Mouse (Mus musculus) embryonic facial prominence, embryonic 10.5 days (tissue): ENCODE measurements around the gene Pigp. TPM values are rescaled to one million over a fixed set of nuclear protein-coding genes. Genes with fewer than 3 reads are reported as not detected.
"Not testable (repeated sequence)": the region's sequence is repeated elsewhere in the genome, so short reads cannot be mapped to it uniquely, and the experiment has no call there.

ENCODE experiments used
- DNase-seq: peaks from one replicate; pipeline ENCODE4 v3.0.0-alpha.2; 2017; ENCODE audit warnings: low spot score
- H3K27ac ChIP-seq: fragments of 300-500 bp; sonication (generic); replicated peaks from 2 replicates; pipeline ENCODE4 v1.5.1; 2016; ENCODE audit warnings: mild to moderate bottlenecking
- H3K27me3 ChIP-seq: fragments of 300-500 bp; sonication (generic); replicated peaks from 2 replicates; pipeline ENCODE4 v1.6.1; 2016; ENCODE audit warnings: low read depth, mild to moderate bottlenecking; ENCODE audit not compliant: poor library complexity, severe bottlenecking
- H3K36me3 ChIP-seq: fragments of 300-500 bp; sonication (generic); replicated peaks from 2 replicates; pipeline ENCODE4 v1.6.1; 2016; ENCODE audit warnings: mild to moderate bottlenecking, moderate library complexity
- H3K4me1 ChIP-seq: fragments of 300-500 bp; sonication (generic); 2 replicates; pipeline ENCODE4 v1.6.1; 2016
- H3K4me3 ChIP-seq: fragments of 300-500 bp; sonication (generic); 2 replicates; pipeline ENCODE4 v1.5.1; 2016; ENCODE audit warnings: mild to moderate bottlenecking, moderate library complexity
- H3K9me3 ChIP-seq: fragments of 300-500 bp; sonication (generic); 2 replicates; pipeline ENCODE4 v1.6.1; 2016; ENCODE audit warnings: mild to moderate bottlenecking
- WGBS: fragments of 180-500 bp; shearing (Covaris S2); methylation state at CpG from one replicate; pipeline ENCODE4 v1.1.7; 2016; 5-methylcytosine and 5-hydroxymethylcytosine counted together
- polyA plus RNA-seq: library from polyadenylated mRNA; unstranded; fragments of >200 nt; fragmentation: Nextera tagmentation; extraction: Ambion mirVana; gene quantifications from 2 replicates; pipeline ENCODE4 v1.2.1, GENCODE M21; 2016

Pigp gene
- polyA plus RNA-seq, 1 experiment from 2014 or later: 77.9 TPM

GRCm38 (mm10) chr16:94354450-94354849, 17.2 kb downstream of the Pigp start:
- no peaks in the 10 kb centered on the region for H3K9me3 ChIP-seq
- no peak overlapping the region for H3K4me3 ChIP-seq
- no peak overlapping the region for H3K27ac ChIP-seq
- no peaks in the 10 kb centered on the region for H3K36me3 ChIP-seq
- H3K4me1 ChIP-seq: peaks cover 29% of the 10 kb centered on the region
- H3K27me3 ChIP-seq: no peaks in the 10 kb centered on the region
- DNase-seq: peak; percentile 45
- 56% methylated on average over 9 of the region's 9 CpGs for WGBS

GRCm38 (mm10) chr16:94350287-94350677, 21.4 kb downstream of the Pigp start:
- Histone ChIP-seq H3K36me3 (no peaks in the 10 kb centered on the region), H3K4me1 (peaks cover 20% of the 10 kb centered on the region), H3K27me3 (no peaks in the 10 kb centered on the region), H3K27ac (no peak overlapping the region), H3K4me3 (no peak overlapping the region), H3K9me3 (no peaks in the 10 kb centered on the region)
- DNase-seq: no peak
- whole genome bisulfite sequencing: 82% methylated on average over 10 of the region's 10 CpGs

GRCm38 (mm10) chr16:94349588-94350286, 21.9 kb downstream of the Pigp start:
- H3K27me3 ChIP-seq: no peaks in the 10 kb centered on the region
- H3K27ac ChIP-seq: no peak overlapping the region
- H3K36me3 ChIP-seq: no peaks in the 10 kb centered on the region
- H3K4me1 ChIP-seq: peaks cover 19% of the 10 kb centered on the region
- WGBS: 77% methylated on average over 11 of the region's 11 CpGs
- H3K4me3 ChIP-seq: no peak overlapping the region
- no peak for DNase-seq
- no peaks in the 10 kb centered on the region for H3K9me3 ChIP-seq

- DNase-seq: no peak
- H3K36me3 ChIP-seq: no peaks in the 10 kb centered on the region
- no peaks in the 10 kb centered on the region for H3K9me3 ChIP-seq
- H3K4me3 ChIP-seq: no peak overlapping the region
- WGBS: 89% methylated on average over 2 of the region's 2 CpGs
- peaks cover 14% of the 10 kb centered on the region for H3K4me1 ChIP-seq
- H3K27me3 ChIP-seq: no peaks in the 10 kb centered on the region
- H3K27ac ChIP-seq: no peak overlapping the region
Measured at GRCm38 (mm10) chr16:94348779-94349178, 22.9 kb downstream of the Pigp start.

GRCm38 (mm10) chr16:94347080-94347731, 24.4 kb downstream of the Pigp start:
- H3K9me3 ChIP-seq: no peaks in the 10 kb centered on the region
- no peak overlapping the region for H3K27ac ChIP-seq
- DNase-seq: no peak
- H3K36me3 ChIP-seq: no peaks in the 10 kb centered on the region
- no peak overlapping the region for H3K4me3 ChIP-seq
- peaks cover 9% of the 10 kb centered on the region; the same call in 1 of the 2 replicates for H3K4me1 ChIP-seq
- WGBS: 72% methylated on average over 7 of the region's 7 CpGs
- H3K27me3 ChIP-seq: no peaks in the 10 kb centered on the region

GRCm38 (mm10) chr16:94345733-94346132, 25.9 kb downstream of the Pigp start:
- H3K27ac ChIP-seq: no peak overlapping the region
- H3K9me3 ChIP-seq: no peaks in the 10 kb centered on the region
- H3K4me3 ChIP-seq: no peak overlapping the region
- 89% methylated on average over 1 of the region's 1 CpGs for WGBS
- DNase-seq: no peak
- H3K27me3 ChIP-seq: no peaks in the 10 kb centered on the region
- peaks cover 9% of the 10 kb centered on the region; the same call in 1 of the 2 replicates for H3K4me1 ChIP-seq
- no peaks in the 10 kb centered on the region for H3K36me3 ChIP-seq

GRCm38 (mm10) chr16:94339164-94340160, 32.2 kb downstream of the Pigp start:
- not testable (repeated sequence) for H3K27ac ChIP-seq, H3K9me3 ChIP-seq, H3K4me3 ChIP-seq, DNase-seq, H3K36me3 ChIP-seq, H3K4me1 ChIP-seq, H3K27me3 ChIP-seq
- WGBS: 92% methylated on average over 22 of the region's 22 CpGs

- H3K4me1 ChIP-seq: no peaks in the 10 kb centered on the region
- no peaks in the 10 kb centered on the region for H3K36me3 ChIP-seq
- no peak overlapping the region for H3K27ac ChIP-seq
- H3K9me3 ChIP-seq: no peaks in the 10 kb centered on the region
- no peak overlapping the region for H3K4me3 ChIP-seq
- WGBS: 39% methylated on average over 5 of the region's 5 CpGs
- DNase-seq: no peak
- H3K27me3 ChIP-seq: peaks cover 8% of the 10 kb centered on the region
Measured at GRCm38 (mm10) chr16:94335656-94336055, 36.0 kb downstream of the Pigp start.

- no peak overlapping the region for H3K27ac ChIP-seq
- peaks cover 46% of the 10 kb centered on the region for H3K27me3 ChIP-seq
- WGBS: 62% methylated on average over 5 of the region's 5 CpGs
- no peaks in the 10 kb centered on the region for H3K9me3 ChIP-seq
- H3K4me3 ChIP-seq: no peak overlapping the region
- DNase-seq: peak; percentile 71
- peaks cover 27% of the 10 kb centered on the region for H3K4me1 ChIP-seq
- H3K36me3 ChIP-seq: no peaks in the 10 kb centered on the region
Measured at GRCm38 (mm10) chr16:94331886-94332252, 39.8 kb downstream of the Pigp start.

GRCm38 (mm10) chr16:94331233-94331885, 40.3 kb downstream of the Pigp start:
- WGBS: 83% methylated on average over 9 of the region's 9 CpGs
- H3K4me3 ChIP-seq: no peak overlapping the region

GRCm38 (mm10) chr16:94330429-94330828, 41.2 kb downstream of the Pigp start:
- no peak overlapping the region for H3K4me3 ChIP-seq
- H3K27ac ChIP-seq: no peak overlapping the region
- H3K9me3 ChIP-seq: no peaks in the 10 kb centered on the region
- peaks cover 61% of the 10 kb centered on the region for H3K27me3 ChIP-seq
- H3K36me3 ChIP-seq: no peaks in the 10 kb centered on the region
- 58% methylated on average over 5 of the region's 5 CpGs for WGBS
- no peak for DNase-seq
- H3K4me1 ChIP-seq: peaks cover 27% of the 10 kb centered on the region

More at GRCm38 (mm10) chr16:94331233-94331885, 40.3 kb downstream of the Pigp start:
- Histone ChIP-seq H3K36me3 (no peaks in the 10 kb centered on the region), H3K27me3 (peaks cover 51% of the 10 kb centered on the region), H3K4me1 (peaks cover 27% of the 10 kb centered on the region), H3K9me3 (no peaks in the 10 kb centered on the region), H3K27ac (no peak overlapping the region)
- no peak for DNase-seq
